Mouse (Mus musculus) 3134 (cell line): ENCODE data around the gene Hoxa10.
A peak's percentile ranks its signal among the peaks of the same experiment; 100 is the strongest.

Experiments used
- DNase-seq: peaks from one replicate; pipeline ENCODE4 v3.0.0-alpha.2; 2011; ENCODE audit warnings: low spot score; ENCODE audit not compliant: insufficient read length; ENCODE audit errors: extremely low read depth

Hoxa10 gene

DNA sequence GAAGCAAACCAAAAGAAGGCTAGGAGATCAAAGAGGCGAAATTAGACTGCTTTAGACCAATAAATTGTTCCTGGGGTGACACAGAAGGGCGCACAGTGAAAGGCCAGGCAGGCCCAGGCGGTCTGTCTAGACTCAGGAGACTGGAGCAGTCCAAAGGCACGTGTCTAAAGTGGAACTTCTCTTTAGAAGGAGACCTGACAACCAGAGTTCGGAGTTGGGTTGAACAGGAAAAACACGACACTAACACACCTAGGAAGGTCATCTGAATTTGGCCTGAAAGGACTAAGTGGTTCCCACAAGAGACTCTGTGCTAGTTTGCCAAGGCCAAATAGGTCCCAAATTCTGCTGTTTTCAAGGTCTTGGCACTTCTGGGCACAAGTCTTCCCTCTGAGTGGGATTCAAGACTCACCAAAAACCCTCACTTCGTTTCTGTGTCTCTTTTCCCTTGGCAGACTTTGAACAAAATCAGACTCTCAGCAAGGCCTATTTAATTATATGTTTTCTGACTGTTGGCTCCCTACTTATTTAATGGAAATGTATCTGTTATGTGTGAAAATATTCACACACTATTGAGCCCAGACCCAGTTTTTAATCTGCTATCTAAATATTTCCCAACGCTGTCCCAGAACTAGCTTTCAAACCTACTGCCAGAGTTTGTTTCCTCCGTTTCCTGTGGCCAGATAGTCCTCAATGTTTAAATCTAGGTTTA lies 21.3 kb downstream of the Hoxa10 start:
- DNase-seq, result no peak

DNA sequence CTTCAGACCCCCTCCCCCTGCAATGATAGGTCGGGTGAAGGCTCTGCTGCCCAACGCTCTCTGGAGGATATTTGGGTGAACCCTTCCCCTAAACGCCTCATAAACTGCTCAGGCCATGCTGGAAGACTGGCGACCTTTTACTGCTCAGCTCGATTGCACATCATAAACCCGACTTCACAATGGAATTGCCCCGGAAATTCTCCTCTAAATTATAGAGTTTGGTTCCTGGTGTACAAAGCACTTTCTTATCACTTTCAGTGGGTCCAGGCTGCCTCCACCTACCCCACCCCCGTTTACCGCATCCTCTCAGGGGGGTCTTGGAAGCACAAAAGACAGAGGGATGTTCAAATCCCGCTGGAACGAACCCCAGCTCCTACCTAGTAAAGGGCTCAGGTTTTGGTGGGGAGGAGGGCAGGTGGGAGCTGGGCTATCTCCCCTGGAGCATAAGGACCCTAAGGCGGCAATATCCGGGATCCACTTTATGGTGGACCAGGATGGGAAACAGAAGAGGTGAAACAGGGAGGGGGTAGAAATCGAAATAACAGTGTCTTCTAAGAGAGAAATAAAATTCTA lies 21.9 kb downstream of the Hoxa10 start:
- no peak for DNase-seq

DNA sequence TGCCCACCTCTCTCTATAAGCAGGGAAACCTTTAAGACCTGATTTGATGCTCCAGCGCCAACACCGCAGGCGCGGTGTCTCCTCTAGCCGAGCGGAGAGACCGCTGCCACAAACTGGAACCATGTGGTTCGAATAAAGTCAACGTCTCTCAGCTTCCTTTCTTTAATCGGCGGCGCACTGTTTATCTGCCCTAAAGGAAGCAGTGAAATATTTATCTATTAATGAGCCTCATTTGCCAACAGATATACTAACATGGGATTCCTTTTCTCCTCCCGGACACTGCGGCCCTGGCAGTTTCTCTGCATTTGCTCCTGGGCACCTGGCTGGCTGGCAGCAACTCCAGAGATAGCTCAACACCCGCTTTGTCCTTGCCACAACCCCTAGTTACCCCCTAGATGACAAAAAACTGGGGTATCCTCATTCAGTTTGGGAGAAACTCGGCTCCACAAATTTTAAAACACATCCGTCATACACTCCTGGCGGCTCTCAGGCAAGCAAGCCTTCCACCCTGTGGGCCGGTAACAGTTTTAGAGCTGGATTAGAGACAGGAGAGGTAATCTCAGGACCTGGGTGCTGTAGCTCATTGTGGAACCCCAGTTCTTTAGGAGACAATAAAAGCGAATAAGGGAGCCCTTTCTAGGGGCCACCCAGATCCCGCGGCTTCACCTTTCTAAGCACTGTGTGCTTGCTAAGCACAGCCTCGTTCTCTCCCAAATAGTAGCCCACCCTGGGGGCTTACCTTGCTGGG lies 22.6 kb downstream of the Hoxa10 start:
- no peak for DNase-seq

DNA sequence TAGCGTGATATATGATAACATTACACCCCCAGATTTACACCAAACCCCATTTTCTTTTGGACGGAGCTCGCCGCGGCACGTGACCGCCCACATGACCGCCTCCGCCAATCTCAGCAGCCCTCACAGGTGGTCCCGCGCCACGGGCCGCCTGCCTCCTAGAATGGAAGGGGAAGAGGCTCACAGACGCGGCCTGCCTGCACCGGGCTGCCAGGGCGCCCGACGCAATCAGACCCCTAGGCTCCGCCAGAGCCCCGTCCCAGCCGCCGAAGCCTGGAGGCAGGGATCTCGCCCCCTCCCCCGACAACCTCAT lies 23.2 kb downstream of the Hoxa10 start:
- no peak for DNase-seq

DNA sequence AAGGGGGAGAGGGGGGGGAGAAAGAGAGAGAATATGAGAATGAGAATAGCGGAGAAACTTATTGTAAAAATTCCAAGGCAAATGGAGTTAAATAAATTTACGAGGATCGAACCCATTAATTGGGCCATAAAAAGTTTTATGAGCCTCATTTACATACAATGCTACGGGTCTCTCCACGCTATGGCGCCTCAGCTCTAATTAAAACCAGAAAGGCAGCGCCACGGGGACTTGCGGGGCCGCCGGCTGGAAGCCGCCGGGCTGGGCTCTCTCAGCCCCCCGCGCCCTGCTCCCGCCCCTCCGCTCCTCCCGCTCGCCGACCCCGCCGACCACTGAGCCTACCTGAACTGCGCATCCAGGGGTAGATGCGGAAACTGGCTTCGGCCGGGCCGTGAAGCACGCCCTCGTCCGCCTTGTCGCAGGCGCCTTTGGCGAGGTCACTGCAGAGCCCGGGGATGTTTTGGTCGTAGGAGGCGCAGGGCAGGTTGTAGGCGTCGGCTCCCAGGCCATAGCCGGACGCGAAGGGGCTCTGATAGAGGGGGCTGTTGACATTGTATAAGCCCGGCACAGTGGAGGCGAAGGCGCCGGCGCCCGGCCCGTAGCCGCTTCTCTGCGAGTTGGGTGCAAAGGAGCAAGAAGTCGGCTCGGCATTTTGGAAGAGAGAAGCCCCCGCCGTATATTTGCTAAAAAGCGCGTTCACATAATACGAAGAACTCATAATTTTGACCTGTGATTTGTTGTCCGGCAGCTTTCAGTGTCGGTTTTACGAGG lies 23.8 kb downstream of the Hoxa10 start:
- DNase-seq, result no peak

DNA sequence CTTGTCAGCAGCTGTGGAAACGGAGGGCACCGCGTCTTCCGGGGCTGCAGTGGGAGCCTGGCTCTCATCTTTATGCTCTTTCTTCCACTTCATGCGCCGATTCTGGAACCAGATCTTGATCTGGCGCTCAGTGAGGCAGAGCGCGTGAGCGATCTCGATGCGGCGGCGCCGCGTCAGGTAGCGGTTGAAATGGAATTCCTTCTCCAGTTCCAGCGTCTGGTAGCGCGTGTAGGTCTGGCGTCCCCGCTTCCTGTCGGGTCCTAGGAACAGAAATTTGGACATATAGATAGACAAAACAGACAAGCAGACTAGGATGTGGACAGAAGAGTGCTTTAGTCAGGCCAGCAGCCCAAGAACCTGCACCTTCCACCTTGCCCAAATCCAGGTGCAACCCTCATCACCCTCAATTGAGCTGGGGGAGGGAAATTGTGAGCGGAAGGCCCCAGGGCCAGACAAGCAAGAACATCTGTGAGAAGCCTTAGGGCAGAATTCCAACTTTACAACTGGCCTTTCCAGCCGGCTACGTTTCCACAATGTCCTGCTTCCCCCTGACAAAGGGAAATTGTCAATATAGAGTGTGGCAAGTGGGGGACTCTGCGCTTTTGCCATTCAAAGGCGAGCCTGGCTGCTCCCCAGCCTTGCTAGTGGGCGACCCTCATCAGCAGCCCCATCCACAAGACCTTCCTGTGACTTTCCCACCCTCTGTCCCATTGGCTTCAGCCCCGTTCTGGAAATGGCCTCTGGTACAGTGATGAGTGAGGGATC lies 24.7 kb downstream of the Hoxa10 start:
- DNase-seq, result no peak

DNA sequence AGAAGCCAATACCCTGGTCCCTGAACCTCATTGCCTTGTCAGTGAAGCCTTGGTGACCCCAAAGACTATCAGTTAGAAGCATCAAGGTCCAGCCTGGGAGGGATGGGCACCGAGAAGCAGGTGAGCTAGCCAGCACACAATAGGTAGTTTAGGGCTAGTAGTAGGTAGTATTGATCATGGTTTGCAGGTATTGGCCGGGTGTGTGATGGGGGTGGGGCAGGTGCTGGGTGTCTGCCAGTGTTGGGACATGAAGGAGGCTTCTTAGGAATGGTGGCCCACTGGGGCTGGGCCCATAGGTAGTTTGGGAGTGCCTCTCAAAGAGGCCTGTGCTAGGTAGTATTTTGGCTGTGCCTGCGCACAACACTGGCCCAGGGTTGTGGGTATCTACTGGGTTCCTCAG lies 25.6 kb downstream of the Hoxa10 start:
- no peak for DNase-seq

DNA sequence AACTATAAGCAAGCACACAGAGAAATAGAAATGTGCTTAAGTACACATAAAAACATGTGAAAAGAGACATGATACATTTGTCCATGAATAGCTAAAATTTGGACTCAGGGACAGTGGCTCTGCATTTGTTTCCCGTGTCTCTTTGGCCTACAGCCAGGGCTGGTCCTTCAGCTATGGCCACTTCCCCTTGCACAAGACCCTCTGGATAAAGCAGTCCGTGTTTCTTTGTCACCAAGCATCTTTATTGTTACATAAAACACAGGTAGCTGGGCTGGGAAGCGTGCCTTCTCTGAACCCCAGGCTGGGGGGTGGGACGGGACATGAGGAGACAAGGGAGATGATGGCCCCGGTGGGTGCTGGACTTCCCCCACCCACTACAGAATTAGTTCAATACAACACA lies 26.4 kb downstream of the Hoxa10 start:
- no peak for DNase-seq

DNA sequence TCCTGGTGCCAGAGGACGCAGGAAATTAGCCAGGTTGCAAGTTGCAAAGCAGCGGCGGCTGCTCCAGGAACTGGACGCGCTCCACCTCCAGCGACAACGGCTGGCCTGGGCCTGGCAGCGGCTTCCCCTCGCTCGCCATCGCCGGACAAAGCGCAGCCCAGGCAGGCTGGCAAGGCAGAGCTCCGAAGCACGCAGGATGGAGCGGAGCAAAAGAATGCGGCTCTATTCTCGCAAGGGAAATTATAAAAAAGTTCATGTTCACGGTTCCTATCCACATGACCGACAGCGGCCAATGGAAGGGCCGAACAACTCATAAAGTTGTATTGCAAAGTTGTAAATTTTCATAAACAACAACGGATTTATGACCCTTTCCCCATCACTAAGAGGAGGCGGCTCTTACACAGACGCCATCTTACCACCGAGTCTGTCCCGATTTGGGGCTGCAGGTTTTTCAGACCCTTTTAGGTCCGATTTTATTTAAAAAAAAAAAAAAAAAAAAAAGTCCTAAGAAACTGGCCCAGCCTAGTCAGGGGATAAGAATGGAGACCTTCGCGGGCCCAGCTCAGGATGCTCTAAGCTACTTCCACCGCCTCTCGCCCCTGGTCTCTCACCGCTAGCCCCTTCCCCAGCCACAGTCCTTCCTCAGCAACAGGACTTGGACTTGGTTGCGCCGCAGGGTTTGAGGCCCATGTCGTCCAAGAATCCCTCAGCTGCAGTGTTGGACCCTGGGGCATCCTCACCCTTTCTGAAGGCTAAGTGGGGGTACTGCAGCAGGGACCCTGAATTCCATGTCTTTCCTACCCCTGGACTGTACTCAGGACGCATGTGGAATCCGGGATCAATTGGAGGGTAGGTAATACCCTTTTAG lies 27.3 kb downstream of the Hoxa10 start, which contains the start of the genes Hoxa3 and Gm28308:
Gene Hoxa3 (minus strand): TSS at position 218 of the 868 bp plus-strand sequence.
Gene Gm28308 (minus strand): TSS at position 221 of the 868 bp plus-strand sequence.
- DNase-seq, result peak; percentile 81

DNA sequence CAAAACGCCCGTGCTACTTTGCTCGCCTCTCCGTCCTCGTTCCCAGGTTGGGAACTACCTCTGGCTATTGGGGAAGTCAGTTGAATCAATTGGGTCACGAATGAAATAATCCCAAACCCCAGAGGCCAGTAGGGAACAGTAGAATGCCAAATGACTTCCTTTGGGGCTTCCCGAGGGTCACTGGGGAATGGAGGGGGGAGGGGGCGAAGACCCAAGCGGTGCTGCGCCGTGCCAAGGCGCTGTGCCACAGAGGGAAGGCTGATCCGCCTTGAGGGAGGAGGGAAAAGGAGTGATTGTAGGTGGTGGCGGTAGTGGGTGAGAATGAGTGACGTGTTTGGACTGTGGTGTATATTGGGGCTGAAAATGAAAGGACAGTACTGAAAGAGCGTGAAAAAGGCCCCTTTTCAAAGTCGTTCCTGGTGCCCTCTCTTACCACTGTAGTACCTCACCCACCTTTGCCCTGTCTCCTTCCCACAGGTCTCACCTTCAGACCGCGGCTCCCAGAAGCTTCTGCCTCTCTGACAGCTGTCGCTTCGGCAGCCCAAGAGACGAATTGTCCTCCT lies 28.0 kb downstream of the Hoxa10 start:
- DNase-seq, result peak; percentile 78

DNA sequence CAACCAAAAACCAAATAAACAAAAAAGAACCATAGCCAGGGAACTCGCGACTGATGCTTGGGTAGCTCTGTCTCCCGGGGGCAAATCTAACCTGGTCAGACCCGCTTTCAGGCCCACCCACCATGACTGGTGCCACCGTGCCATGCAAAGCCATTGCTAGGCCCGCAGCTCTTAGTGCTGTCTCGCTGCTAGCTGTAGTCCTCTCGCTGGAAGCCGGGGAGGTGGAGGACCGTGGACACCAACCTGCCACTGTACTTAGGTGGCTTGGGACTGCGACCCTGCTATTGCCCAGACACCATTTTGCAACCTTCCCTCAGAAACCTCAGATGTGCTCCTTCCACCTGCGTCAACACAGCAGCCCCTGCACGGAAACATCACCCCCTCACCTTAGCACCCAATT lies 28.7 kb downstream of the Hoxa10 start:
- no peak for DNase-seq

DNA sequence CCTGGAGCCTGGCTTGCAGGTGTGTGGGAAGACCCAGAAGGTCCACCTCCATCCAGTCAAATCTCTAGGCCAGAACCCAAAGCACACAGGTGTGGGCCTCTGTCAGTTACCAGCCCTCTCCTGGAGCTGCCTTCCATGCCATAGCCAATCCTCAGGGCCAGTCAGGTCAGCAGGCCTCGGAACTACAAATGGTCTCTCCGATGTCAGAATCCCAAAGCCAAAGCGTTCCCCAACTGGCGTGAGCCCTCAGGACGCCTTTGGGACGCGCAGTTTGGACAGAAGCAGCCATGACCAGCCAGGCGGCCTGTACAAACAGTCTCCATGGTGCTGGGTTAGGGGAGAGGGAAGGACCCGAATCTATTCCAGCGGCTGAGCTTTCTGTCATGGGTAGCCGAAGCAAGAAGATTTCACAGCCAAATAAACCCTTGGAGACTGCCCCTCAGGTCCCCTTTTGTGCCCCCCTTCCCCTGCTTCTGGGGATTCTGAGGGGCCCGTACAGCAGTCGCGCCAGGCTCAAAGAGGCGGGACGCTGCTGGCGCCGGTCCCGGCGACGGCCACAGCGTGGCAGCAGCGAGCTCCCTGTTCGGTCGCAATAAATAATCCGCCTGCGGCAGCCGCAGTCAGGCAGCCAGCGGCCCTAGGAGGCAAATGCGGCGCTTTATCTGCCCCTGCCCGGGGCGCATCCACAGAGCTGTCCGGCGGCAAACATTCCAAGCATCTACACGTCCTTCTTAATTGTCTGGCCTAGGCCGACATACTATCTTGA lies 29.3 kb downstream of the Hoxa10 start:
- peak; percentile 84 for DNase-seq

DNA sequence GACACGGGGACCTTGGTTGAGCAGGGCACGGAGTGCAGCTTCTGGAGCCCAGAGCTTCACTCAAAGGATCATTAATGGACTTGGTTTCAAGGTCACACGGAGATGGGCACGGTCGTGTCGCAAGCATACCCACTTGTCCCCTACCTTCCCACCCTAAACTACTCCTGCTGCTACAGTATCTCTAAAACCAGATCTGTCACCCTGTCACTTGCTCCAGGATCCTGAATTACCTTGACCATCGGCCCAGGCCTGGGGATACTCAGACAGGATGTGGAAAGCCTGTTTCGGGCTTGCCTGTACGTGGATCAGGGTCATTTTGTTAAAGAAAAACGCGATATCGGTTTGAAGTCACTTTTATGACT lies 31.0 kb downstream of the Hoxa10 start:
- no peak for DNase-seq

DNA sequence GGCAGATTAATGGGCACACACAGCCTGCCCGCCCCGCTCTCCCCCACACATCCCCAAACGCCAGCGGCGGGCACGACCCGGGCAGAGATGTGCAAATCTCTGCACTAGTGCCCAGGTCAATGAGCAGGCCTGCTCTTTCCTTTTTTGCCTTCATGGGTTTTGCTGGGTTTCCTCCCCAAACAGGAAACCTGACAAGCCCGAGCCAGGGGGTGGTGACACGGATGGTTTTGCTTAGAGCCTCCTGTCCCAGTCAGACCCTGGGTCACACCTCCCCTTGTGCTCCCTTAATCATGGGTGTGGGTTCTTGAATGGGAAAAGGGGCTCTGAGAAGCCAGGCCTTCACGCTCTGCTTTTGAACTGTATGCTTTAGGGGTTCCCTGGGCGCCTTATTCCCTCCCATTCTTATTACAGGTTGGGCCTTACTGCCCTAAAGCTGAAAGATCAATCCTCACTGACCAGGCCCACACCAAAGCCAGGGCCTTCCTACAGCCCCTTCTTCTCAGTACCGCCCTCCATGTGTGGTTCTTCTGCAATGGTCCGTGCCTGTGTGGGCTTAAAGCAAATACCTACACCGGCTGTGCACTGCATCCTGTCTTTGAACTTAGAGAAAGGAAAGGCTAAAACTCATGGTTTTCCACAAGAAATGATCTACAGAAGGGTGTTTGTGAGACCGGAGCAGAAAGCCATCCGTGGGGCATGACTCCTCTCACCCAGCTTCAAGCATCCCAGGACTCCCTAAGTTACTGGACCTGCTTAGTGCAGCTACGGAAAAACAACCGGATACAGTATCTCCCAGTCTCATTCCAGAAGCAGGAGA lies 31.6 kb downstream of the Hoxa10 start:
- DNase-seq, result no peak

DNA sequence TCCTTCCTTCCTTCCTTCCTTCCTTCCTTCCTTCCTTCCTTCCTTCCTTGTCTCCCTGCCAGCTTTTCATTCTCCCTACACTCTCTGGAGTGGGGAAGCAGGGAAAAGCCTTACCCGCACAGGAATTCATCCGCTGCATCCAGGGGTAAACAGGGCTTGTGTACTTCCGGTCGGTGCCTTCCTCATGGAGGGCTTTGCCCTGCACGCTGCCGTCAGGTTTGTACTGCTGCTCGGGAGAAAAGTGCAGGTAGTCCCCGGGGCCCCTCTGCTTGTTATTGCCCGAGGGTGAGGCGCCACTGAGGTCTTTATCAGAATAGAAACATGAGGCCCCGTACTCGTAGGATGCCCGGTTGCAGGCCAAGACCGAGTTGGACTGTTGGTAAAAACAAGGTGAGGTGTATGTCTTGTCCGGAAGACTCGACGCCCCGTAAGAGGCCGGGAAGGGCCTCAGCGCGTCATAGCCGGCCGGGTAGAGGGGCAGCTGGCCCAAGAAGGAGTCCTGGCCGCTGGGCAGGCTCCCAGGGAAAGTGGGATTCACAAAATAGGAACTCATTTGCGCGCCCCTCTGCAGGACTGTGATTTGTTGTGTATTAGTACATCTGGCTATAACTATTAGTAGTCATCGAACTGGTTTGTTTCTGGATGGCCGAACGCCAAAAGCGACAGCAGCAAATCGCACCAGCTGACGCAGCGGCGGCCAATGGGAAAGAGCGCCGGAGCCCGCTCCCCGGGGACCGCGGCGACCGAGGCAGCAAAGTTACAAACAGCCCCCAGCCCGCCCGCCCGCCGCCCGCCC lies 32.4 kb downstream of the Hoxa10 start, which contains the start of gene Hoxa6:
Gene Hoxa6 (minus strand): TSS at position 651 of the 796 bp plus-strand sequence.
- peak; percentile 71 for DNase-seq

DNA sequence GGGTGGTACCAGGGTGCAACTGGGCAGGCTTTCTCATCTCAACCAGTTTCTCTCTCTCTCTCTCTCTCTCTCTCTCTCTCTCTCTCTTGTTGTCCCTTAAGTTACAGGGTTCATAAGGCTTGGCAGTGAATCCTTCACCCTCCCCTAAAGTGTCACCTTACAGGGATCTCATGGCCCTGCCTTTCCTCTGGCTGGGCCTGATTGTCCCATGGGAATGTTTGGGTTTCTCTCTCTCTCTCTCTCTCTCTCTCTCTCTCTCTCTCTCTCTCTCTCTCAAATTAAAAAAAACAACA lies 33.0 kb downstream of the Hoxa10 start:
- no peak for DNase-seq
